Mouse (Mus musculus) adrenal gland, postnatal 10 days (tissue): ENCODE measurements around the gene Dmpk. TPM values are rescaled to one million over a fixed set of nuclear protein-coding genes. Genes with fewer than 3 reads are reported as not detected.

Experiments used
- DNase-seq: peaks from one replicate; pipeline ENCODE4 v3.0.0; 2021; ENCODE audit warnings: mixed read lengths
- total RNA-seq, 2 experiments: library from RNA; stranded (reverse); gene quantifications; 2 replicates each; pipeline ENCODE4 v1.2.3; 2021

Gene Dmpk
- total RNA-seq, 2 experiments from 2014 or later, result 51.8 to 93.9 TPM

DNA sequence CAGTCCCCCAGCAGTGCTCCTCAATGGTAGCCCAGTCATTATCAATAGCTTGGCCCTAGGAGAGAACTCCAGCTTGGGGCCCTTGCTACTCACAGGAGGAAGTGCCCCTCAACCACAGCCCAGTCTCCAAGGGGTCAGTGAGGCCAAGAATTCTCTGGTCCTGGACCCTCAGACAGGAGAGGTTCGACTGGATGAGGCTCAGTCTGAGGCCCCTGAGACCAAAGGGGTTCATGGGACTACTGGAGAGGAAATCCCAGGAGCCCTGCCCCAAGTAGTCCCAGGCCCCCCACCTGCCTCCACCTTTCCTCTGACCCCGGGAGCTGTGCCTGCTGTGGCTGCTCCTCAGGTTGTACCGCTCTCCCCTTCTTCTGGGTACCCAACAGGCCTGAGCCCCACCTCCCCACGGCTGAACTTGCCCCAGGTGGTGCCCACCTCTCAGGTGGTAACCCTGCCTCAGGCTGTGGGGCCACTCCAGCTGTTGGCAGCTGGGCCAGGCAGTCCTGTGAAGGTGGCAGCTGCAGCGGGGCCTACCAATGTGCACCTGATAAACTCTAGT, 12.8 kb downstream of the Dmpk start:
- DNase-seq, result no peak

DNA sequence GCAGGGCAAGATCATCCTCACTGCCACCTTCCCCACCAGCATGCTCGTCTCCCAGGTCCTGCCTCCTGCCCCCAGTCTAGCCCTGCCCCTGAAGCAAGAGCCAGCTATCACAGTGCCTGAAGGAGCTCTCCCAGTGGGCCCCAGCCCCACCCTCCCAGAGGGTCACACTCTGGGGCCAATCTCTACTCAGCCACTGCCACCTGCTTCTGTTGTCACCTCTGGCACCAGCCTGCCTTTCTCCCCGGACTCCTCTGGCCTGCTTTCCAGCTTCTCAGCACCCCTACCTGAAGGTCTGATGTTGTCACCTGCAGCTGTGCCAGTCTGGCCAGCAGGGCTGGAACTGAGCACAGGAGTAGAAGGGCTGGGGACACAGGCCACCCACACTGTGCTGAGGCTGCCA, 13.6 kb downstream of the Dmpk start:
- no peak for DNase-seq

DNA sequence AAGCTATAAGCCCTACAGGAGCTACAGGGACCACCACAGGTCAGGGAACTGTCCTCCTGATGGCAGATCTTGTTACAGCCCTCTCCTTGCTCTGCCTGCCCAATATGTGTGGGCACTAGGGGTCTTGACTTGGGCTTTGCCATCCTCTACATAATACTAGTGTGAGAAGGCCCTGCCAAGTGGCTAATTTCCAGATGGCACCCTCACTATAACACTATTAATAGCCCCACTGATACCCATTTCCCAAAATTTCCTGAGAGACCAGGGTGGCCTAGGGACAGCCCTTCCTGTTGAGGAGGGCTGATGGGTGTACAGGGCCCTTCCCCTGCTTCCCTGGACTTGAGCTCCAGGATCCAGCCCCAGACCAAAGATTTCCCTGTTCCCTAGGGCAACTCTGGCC, 14.2 kb downstream of the Dmpk start:
- DNase-seq, result no peak

DNA sequence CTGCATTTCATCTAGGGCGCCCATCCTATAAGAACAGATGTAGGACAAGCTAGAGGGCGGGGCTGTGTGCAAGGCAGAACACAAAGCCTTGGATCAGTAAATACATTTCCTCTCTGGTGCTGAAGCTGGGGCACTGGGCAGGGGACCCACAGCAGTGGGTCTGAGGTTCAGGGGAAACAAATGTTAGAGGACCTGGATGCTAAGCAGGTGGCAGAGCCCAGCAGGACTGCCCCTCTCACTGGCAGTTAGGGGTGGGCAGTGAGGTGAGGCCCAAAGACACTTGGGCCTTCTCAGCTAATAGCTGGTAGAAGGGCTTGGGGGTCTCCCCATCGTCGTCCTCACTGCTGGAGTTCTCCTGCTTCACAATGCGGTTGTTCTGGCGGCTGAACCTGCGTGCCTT, 15.2 kb downstream of the Dmpk start:
- DNase-seq, result no peak

DNA sequence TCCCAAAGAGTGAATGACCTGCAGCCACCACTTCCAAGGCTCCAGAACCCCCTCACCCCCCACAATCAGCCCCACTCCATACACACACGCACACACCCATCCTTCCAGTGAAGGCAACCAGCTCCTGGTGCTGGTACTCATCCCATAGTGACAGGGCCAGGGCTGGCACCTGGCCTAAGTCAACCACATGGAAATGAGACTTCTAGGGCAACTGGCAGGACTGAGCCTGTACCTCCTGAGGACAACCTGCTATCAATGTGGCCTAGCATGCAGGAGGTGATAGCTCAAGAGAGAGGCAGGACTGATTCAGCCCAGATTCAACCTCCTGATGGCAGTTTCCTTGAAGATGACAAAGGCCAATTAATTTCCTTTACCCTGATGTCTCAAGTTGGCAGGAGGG, 16.6 kb downstream of the Dmpk start:
- DNase-seq, result no peak

DNA sequence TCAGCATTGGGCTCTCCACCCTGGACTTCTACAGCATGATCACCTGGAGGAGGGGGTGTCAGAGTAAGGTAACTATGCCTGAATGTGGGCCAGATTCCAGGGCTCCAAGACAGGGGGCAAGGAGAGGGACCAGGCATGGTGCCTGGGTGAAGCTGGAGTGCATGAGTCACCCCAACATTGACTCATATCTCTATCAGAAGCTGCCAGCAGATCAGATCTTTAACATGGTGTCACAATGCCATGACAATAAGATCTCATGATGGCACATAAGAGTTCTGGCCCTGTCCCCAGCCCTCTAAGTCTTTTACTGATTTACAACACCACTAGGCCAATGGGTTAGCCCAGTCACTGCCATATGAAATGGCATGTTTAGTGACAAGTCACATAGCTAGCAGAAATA, 20.1 kb downstream of the Dmpk start:
- no peak for DNase-seq

DNA sequence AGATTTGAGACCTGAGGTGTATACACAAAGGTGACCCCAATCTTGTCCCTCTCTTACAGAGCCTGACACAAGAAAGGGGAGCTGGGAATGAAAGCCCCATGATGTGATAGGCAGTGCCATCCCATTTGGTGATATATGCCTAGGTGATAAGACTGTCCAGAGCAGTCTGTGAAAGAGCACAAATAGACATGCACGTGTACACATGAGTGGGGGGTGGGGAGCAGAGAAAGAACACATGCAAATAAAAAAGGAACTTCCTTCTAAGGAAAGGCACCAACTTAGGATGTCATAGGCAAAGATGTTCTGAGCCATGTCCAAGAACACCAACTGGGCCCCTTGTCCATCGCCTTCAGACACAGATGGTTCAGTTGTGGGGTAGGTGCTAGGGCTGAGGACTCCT, 20.8 kb downstream of the Dmpk start:
- no peak for DNase-seq

DNA sequence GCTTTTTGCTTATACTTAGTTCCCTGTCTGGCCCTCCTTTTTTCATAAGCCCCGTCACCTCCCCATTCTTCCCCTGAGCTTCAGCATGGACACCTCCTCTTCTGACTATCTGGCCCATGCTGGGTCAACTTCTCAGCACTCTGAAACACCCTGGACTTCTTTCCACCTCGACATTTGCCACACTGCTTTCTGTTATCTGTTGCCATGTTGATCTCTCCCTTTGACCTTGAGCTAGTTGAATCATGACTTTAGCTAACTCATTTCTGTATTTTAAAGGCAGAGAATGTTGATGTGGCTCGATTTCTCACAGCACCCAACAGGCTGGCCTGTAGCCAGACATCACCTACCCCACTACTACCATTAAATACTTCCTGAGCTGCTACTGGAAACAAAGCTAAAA, 23.8 kb downstream of the Dmpk start:
- no peak for DNase-seq

DNA sequence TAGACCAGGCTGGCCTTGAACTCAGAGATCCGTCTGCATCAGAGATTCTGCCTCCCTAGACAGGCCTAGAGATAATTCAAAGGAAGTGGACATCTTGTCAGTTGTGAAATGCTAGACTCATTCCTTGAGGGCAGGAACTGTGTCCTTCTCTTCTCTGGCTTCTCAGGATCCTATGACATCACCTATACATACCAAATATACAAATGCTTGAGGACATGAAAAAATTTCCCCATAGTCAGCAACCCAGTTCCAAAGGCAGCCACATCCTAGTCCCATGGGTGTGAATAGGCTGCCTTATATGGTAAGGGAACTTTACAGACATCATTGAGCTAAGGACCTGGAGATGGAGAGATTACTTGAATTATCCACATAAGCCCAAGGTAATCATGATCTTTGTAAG, 25.9 kb downstream of the Dmpk start:
- DNase-seq, result no peak

DNA sequence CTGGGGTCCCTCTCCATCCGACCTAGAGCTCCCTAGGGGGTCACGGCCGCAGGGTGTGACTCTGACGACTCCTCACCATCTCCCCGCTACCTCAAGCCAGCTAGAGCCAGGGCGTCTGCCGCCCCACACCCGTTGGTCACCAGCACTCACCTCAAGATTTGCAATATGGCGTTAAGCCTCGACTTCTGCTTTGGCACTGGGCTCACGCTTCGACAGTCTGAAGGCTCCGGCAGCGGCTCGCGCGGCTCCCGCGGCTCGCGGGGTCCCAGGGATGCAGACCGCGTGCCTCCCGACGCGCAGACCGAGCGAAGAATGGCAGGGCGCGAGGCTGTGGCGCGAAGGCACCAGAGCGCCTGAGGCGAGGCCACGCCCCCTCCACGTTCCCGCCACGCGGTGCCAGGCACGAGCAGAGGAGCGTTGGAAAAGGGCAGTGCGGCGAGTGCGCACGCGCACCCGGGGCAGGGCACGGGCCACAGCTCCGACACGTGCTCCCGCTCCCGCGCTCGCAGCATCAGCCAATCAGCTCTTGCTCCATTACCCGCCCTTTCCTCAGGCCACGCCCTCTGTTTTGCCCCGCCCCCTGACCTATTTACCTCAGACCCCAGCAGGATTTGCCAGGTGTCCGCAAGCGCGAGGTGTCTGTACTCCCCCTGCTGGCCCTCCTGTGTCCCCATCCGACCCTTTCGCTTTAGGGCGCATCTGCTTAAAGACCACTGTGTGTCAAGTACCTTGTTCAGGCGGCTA, 34.6 kb downstream of the Dmpk start, which contains the start of gene Gm4969:
Gene Gm4969, minus strand, starts transcription at position 341 of the 744 bp plus-strand sequence.
- peak; percentile 55 for DNase-seq

DNA sequence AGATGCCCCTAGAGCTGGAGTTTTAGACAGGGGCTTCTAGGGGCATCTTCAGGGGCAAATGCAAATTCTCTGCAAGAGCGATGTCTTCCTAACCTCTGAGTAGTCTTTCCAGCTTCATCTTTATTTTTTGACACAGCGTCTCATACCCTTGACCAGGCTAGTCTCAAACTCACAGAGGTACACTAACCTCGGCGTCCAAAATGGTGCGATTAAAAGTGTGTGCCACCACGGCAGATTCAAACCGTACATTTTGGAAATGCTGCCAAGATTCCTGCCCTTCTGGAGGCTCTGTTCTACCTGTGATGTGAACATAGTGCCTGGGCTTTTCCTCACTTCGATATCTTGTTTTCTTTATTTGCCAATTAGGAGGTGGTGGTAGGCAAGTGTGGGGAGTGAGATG, 35.4 kb downstream of the Dmpk start:
- DNase-seq, result no peak

DNA sequence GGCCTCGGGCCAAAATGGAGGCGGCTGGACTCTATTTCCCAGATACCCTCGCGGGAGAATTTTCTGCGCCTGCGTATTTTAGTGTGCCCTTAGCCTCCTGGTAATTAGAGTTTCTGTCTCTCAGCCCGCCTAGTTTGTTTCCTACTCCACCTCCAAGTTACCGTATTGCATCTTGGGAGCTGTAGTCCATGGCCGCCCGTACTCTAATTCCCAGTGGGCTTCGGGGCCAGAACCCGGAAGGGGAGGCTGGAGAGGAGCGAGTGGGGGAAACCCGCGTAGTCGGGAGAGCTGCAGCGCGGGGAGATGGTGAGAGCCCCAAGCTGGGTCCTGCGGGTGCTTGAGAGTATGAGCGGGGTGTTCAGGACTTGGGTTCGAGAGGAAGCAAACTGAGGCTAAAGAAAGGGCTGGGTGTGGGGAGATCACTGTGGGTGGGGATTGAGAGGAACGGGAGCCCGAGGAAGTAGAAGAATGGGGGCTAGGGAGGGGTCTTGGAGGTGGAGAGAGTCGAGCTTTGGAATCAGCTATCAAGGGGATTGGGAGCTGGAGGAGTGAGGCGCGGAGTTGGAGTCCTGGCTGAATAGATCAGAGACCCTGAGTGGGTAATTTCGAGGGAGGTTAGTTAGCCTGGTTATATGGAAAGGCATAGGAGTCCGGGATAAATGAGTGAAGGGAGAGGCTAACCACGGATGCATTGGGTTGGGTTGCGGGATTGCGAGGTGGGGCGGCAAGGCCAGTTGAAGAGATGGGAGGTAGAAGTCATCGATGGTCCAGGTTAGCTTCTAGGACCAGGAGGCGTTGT, 36.2 kb downstream of the Dmpk start, which contains the start of gene Fbxo46:
Gene Fbxo46, plus strand, starts transcription at position 229 of the 799 bp plus-strand sequence.
- DNase-seq, result peak; percentile 92

DNA sequence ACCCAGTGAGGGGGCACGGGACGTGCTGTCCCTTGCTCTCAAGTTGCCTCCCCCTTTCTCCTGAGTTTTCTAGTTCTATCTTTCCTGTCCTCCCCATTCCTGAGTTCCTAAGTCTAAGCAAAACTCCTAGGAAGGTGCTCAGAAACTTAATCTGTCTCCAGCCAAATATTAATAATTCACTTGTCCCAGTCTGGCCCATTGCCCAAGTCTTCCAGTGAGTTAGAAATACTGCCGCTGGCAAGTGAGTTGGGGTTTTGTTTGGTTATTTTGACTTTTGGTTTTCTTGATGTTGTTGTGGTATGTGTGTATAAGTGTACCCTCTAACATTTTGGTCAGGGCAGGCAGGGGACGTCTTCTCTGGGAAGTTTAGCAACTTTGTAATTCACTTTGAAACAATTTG, 38.0 kb downstream of the Dmpk start:
- DNase-seq, result peak; percentile 57

DNA sequence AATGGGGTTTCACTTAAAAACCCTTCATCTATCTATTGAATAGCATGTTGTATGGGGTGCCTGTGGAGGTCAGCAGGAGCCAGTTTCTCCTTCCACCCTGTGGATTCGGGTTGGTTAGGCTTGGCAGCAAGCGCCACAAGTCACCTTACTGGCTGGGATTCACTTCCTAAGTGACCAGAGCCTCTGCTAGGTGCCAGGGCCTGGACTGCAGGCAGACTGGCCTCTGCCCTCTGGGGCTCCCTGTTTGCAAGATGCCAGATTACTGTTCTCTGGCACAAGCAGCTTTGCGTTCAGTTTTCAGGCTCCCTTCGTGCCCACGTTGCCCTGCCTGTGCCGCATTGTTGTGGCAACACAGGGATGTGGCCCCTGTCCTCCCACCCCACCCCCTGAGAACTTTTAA, 41.1 kb downstream of the Dmpk start:
- peak; percentile 51 for DNase-seq

DNA sequence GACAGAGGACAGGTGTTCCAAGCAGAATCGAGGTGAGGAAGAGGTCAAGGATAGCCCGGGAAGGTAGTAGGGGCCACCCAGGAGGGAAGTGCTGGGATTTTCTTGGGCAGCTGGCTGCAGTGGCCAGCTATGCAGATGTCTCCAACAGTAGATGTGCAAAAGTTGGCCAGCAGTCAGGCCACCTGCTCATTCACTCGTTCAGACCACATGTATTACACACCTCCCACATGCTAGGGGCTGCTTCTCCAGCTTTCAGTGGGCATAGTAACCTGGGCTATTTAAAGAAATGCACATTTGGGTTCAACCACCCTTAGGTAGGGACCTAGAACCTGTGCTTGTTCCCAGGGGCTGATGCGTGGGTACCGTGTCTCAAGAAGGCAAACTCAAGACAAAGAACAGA, 44.1 kb downstream of the Dmpk start:
- DNase-seq, result no peak

DNA sequence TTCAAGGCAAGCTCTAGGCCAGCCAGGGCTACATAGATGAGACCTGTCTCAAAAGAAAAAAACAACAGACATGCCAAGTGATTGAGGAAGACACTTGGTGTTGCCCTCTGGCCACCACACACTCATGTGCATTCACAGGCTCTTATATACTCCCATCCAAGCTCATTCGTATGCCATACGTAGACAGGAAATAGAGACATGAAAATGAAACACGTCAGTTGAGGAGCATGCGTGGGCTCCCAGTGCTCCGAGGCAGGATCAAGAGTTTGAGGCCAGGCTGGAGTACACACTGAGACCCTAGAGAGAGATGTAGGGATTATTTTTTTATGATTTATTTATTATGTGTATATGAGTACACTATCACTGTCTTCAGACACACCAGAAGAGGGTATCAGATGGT, 45.7 kb downstream of the Dmpk start:
- no peak for DNase-seq

DNA sequence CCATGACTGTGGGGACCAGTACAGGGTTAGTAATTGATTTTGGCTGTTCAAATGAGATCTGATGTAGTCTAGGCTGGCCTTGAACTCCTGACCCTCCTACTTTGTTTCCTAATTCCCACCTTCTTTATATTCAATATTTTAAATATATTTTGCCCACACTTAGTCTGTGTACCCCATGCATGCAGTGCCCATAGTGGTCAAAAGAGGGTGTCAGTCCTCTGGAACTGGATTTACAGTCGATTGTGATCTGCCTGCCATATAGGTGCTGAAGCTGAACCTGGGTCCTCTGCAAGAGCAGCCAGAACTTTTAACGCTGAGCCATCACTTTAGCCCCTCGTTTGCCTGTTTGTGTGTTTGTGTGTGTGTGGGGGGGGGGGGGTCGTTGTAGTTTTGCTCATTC, 47.0 kb downstream of the Dmpk start:
- DNase-seq, result no peak

DNA sequence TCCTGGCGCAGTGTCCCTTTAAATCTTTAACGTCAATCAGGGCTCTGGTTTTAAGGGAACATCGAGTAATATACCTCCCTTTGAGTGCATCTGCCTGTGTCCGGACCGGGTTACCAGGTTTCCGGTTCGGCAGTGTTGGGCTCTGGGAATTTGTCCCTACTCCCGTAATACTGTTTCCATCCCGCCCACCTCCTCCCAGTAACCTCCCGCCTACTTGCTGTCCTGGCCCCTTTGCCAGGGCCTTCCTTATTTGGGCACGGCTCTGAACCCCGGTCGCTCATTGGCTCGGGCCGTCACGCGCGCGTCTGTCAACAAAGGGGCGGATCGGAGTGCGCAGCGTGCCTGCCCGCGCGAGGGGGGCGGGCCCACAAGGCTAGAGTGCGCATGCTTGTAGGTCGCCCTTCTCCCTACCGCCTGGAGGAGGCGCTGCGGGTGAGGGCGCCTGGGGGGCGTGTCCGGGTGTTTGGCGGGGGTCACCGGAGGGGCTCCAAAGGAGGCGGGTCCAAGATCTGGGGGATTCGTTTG, 47.7 kb downstream of the Dmpk start:
- peak; percentile 99 for DNase-seq

DNA sequence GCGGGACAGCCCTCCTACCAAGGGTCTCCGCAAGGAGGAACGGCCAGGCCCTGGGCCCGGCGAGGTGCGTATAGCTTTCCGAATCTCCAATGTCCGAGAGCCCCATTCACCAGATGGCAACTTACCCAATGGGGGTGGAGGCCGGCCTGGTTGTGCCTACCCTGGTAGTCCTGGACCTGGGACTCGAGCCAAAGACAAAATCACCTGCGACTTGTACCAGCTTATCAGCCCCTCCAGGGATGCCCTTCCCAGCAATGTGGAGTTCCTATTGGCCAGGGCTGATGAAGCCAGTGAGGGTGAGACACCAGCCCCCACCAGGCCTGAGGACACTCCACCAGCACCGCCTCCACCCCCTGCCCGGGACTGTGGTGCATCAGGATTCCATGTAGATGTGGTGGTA, 52.5 kb downstream of the Dmpk start:
- no peak for DNase-seq

DNA sequence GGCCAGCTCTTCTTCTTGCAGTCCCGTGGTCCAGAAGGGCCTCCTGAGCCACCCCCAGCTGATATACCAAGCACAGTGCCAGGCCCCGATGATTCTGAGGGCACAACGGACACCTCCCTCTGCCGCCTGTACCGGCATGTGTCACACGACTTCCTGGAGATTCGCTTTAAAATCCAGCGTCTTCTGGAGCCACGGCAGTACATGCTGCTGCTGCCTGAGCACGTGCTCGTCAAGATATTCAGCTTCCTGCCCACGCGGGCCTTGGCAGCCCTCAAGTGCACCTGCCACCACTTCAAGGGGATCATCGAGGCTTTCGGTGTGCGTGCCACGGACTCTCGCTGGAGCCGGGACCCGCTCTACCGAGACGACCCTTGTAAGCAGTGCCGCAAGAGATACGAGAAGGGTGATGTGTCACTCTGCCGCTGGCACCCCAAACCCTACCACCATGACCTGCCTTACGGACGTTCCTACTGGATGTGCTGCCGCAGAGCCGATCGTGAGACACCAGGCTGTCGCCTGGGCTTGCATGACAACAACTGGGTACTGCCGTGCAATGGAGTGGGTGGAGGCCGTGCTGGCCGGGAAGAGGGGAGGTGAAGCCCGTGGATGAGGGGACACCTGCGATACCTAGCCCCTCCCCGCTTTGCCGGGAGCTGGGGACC, 53.2 kb downstream of the Dmpk start:
- DNase-seq, result no peak

DNA sequence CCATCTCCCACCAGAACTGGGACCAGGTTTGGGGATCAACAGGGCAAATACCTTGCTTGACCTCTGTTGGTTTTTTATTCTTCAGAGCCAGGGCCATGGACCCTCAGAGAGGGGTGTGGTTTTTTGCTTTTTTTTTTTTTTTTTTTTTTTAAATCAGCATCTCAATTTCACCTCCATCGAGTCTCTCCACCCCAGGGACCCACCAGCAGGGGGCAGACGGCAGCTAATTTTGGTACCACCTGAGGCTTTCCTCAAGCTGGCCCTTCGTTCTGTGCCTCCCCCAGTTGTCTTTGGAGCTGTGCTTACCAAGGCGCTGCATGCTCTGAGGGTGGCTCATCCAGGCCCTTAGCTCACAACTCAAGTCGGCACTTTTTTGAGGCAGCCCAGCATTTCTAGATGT, 53.7 kb downstream of the Dmpk start:
- peak; percentile 76 for DNase-seq
